In genomic region chr5:122508861-122509306, GRCm38 (mm10) we compare ENCODE assay signal across 16 mouse cellular contexts. TPM values are rescaled to one million over a fixed set of nuclear protein-coding genes. Genes with fewer than 3 reads are reported as not detected.
A peak's percentile ranks its signal among the peaks of the same experiment; 100 is the strongest.
DNase-seq lines count a peak whose midpoint lies in the region; ATAC-seq lines count a peak whose summit lies in the region.
"Had no signal": no experiment of that assay in that cellular context is flagged by ENCODE, and none has a peak within 500 bp of the region (broad histone marks: within the 10 kb centered on the region; RNA-seq: fewer than 3 reads in every experiment).

No protein-coding gene starts in this region.

- H3K9me3 ChIP-seq in heart, embryonic 12.5 days (replicated peaks), result peaks cover 4% of the 10 kb centered on the region
- H3K9me3 ChIP-seq in kidney, embryonic 16.5 days (ENCODE audit: low read length), result peaks cover 5% of the 10 kb centered on the region; the same call in 1 of the 2 replicates
- H3K9me3 ChIP-seq: limb, embryonic 15.5 days had no signal

- peaks cover 44% of the 10 kb centered on the region for H3K4me1 ChIP-seq in heart, embryonic 12.5 days (replicated peaks)
- peaks cover 31% of the 10 kb centered on the region for H3K4me1 ChIP-seq in kidney, embryonic 16.5 days (ENCODE audit: insufficient read depth, low read length)

- no peaks in the 10 kb centered on the region for H3K36me3 ChIP-seq in heart, embryonic 12.5 days
- H3K36me3 ChIP-seq in kidney, embryonic 16.5 days (ENCODE audit: insufficient read depth, low read length), result no peaks in the 10 kb centered on the region
- H3K36me3 ChIP-seq: embryonic facial prominence, embryonic 12.5 days; limb, embryonic 15.5 days had no signal

- H3K27me3 ChIP-seq in heart, embryonic 12.5 days (replicated peaks), result no peaks in the 10 kb centered on the region
- H3K27me3 ChIP-seq in kidney, embryonic 16.5 days (ENCODE audit: insufficient read depth, low read length), result no peaks in the 10 kb centered on the region
- H3K27me3 ChIP-seq: embryonic facial prominence, embryonic 12.5 days; limb, embryonic 15.5 days; Patski had no signal

- peak overlapping the region; percentile 33; the same call in 1 of the 2 replicates for H3K27ac ChIP-seq in heart, embryonic 12.5 days (ENCODE audit: poor library complexity, severe bottlenecking)
- no peak overlapping the region for H3K27ac ChIP-seq in kidney, embryonic 16.5 days (ENCODE audit: low read length)
- H3K27ac ChIP-seq: embryonic facial prominence, embryonic 12.5 days; layer of hippocampus, adult 2 months; limb, embryonic 15.5 days had no signal

- no peak for DNase-seq in heart, postnatal 25 days (ENCODE audit: low spot score)
- DNase-seq in kidney, postnatal 14 days, result no peak
- DNase-seq in cerebellum, adult 11-12 months, result peak; percentile 93
- DNase-seq in cerebellum, postnatal 36 days, result peak; percentile 76 to 81
- DNase-seq in testis, postnatal 14 days (ENCODE audit: low spot score), result no peak
- DNase-seq: B cell, adult 2 months; kidney, adult 2 months; liver, postnatal 0 days; thymus, postnatal 36 days had no signal

- no peak overlapping the region for H3K4me3 ChIP-seq in heart, embryonic 12.5 days
- H3K4me3 ChIP-seq in kidney, embryonic 16.5 days (ENCODE audit: low read length), result no peak overlapping the region
- H3K4me3 ChIP-seq: embryonic facial prominence, embryonic 12.5 days; layer of hippocampus, adult 2 months; limb, embryonic 15.5 days had no signal

- H3K9ac ChIP-seq in heart, embryonic 12.5 days, result no peak overlapping the region
- no peak overlapping the region for H3K9ac ChIP-seq in kidney, embryonic 16.5 days (replicated peaks; ENCODE audit: low read length)
- H3K9ac ChIP-seq: embryonic facial prominence, embryonic 12.5 days; limb, embryonic 15.5 days; liver, postnatal 0 days had no signal

- no peak overlapping the region for H3K4me2 ChIP-seq in heart, embryonic 12.5 days
- no peak overlapping the region for H3K4me2 ChIP-seq in kidney, embryonic 16.5 days (replicated peaks; ENCODE audit: low read depth, low read length)
- H3K4me2 ChIP-seq: embryonic facial prominence, embryonic 12.5 days; limb, embryonic 15.5 days; midbrain, embryonic 11.5 days had no signal

- intact Hi-C loops in heart, postnatal 25 days (cut with DNase I), result no loop called here

- 77% methylated on average over 11 of the region's 11 CpGs for WGBS in heart, embryonic 12.5 days
- WGBS in kidney, embryonic 16.5 days, result 41% methylated on average over 11 of the region's 11 CpGs

- no peak for ATAC-seq in heart, embryonic 12.5 days (ENCODE audit: insufficient number of reproducible peaks, low FRiP score)
- ATAC-seq in kidney, embryonic 16.5 days (ENCODE audit: low FRiP score, low TSS enrichment), result peak; percentile 40; the same call in 1 of the 2 replicates
- ATAC-seq: liver, postnatal 0 days; Patski had no signal

RNA-seq across cellular contexts. Expression of gene Atp2a2, which starts 6.9 kb away (rescaled TPM):
- polyA plus RNA-seq in heart, embryonic 12.5 days (2016; fragmentation: Nextera tagmentation; extraction: Ambion mirVana), result 414 and 424 TPM in 2 replicates
- over 10,000 TPM; 10,772 to 12,207 TPM for total RNA-seq in heart, postnatal 25 days (2021)
- polyA plus RNA-seq in kidney, embryonic 16.5 days (2015; fragmentation: Nextera tagmentation; extraction: Ambion mirVana), result 33.6 and 35.0 TPM in 2 replicates

Comparison
In these comparisons a context has a peak if more than half of its experiments do, and no peak if none do; other contexts are left out.
1. DNase-seq: peak in cerebellum, adult 11-12 months (single experiment) and cerebellum, postnatal 36 days (2 of 2); none in heart, postnatal 25 days (single experiment), kidney, postnatal 14 days (single experiment) and testis, postnatal 14 days (single experiment).
2. RNA of gene Atp2a2, which starts 6.9 kb away (polyA plus RNA-seq): 414 to 424 TPM in heart, embryonic 12.5 days; 33.6 to 35.0 TPM in kidney, embryonic 16.5 days; every median in the first group is over 10 times any median in the second.